Mouse (Mus musculus) ES-E14 (cell line): ENCODE results near the gene Tspo.

Experiments
- HCFC1 ChIP-seq: IDR thresholded peaks from 2 replicates; pipeline ENCODE4 v1.6.1; 2012; ENCODE audit warnings: low read length, inconsistent platforms, borderline replicate concordance; ENCODE audit not compliant: insufficient read depth
- ZNF384 ChIP-seq: IDR thresholded peaks from 2 replicates; pipeline ENCODE4 v1.6.1; 2012; ENCODE audit warnings: low read depth, low read length, inconsistent platforms

DNA sequence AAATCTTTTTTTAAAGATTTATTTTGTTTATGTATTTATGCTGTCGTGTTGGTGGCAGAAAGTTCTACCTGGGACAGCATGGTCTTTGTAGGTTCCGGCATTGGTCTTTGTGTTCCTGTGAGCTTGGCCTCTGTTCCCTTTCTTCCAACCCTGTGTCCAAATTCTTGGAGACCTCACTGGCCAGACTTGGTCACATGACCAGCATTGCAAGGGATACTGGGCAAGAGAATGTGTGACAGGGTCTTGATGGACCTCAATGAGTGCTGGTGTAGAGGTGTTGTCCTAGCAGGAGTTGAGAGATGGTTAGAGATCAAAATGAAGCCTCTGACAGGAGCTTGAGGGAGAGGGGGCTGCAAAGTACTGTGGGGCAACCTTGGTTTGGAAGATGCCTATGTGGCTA lies 24.5 kb upstream of the Tspo start:
- TF ChIP-seq HCFC1 (no peak), ZNF384 (no peak)
